Mouse (Mus musculus): ENCODE data around the gene Ripor2. TPM values are rescaled to one million over a fixed set of nuclear protein-coding genes. Genes with fewer than 3 reads are reported as not detected.
A peak's percentile ranks its signal among the peaks of the same experiment; 100 is the strongest.

The Ripor2 gene
- polyA plus RNA-seq, 1 experiment, result 34.3 TPM

- Histone ChIP-seq H3K27me3 (ENCODE audit: control insufficient read depth, insufficient read depth, low read length) (no peaks in the 10 kb centered on the region), H3K36me3 (ENCODE audit: control insufficient read depth, insufficient read depth, low read length) (no peaks in the 10 kb centered on the region), H3K4me1 (replicated peaks; ENCODE audit: control insufficient read depth, insufficient read depth, low read length) (peaks cover 24% of the 10 kb centered on the region), H3K27ac (ENCODE audit: control insufficient read depth, insufficient read depth, low read length) (no peak overlapping the region), H3K4me3 (ENCODE audit: control insufficient read depth, insufficient read depth, low read length) (no peak overlapping the region)
- no peak for DNase-seq
- TF ChIP-seq CTCF (IDR thresholded peaks at IDR 0.05; ENCODE audit: borderline replicate concordance, control insufficient read depth, extremely low read depth, insufficient read depth, low read length, poor library complexity), result no peak
- TF ChIP-seq POLR2A (IDR thresholded peaks at IDR 0.05; ENCODE audit: control insufficient read depth, extremely low read depth, insufficient read depth, low read length, poor library complexity), result no peak
- WGBS, result 99% methylated on average over 5 of the region's 5 CpGs
Measured at GRCm38 (mm10) chr13:24610883-24611282, 28.9 kb downstream of the Ripor2 start.

- no peak for TF ChIP-seq CTCF (IDR thresholded peaks at IDR 0.05; ENCODE audit: borderline replicate concordance, control insufficient read depth, extremely low read depth, insufficient read depth, low read length, poor library complexity)
- TF ChIP-seq POLR2A (IDR thresholded peaks at IDR 0.05; ENCODE audit: control insufficient read depth, extremely low read depth, insufficient read depth, low read length, poor library complexity), result no peak
- peak overlapping the region; percentile 37; the same call in 1 of the 2 replicates for H3K27ac ChIP-seq (ENCODE audit: control insufficient read depth, insufficient read depth, low read length)
- no peak overlapping the region for H3K4me3 ChIP-seq (ENCODE audit: control insufficient read depth, insufficient read depth, low read length)
- no peaks in the 10 kb centered on the region for H3K36me3 ChIP-seq (ENCODE audit: control insufficient read depth, insufficient read depth, low read length)
- peaks cover 38% of the 10 kb centered on the region for H3K4me1 ChIP-seq (replicated peaks; ENCODE audit: control insufficient read depth, insufficient read depth, low read length)
- no peak for DNase-seq
- H3K27me3 ChIP-seq (ENCODE audit: control insufficient read depth, insufficient read depth, low read length), result no peaks in the 10 kb centered on the region
- WGBS, result 82% methylated on average over 6 of the region's 6 CpGs
Measured at GRCm38 (mm10) chr13:24613031-24613430, 31.0 kb downstream of the Ripor2 start.

GRCm38 (mm10) chr13:24613433-24613832 is 31.4 kb downstream of the Ripor2 start:
- H3K27ac ChIP-seq (ENCODE audit: control insufficient read depth, insufficient read depth, low read length), result peak overlapping the region; percentile 50; the same call in 1 of the 2 replicates
- no peaks in the 10 kb centered on the region for H3K27me3 ChIP-seq (ENCODE audit: control insufficient read depth, insufficient read depth, low read length)
- H3K36me3 ChIP-seq (ENCODE audit: control insufficient read depth, insufficient read depth, low read length), result no peaks in the 10 kb centered on the region
- H3K4me1 ChIP-seq (replicated peaks; ENCODE audit: control insufficient read depth, insufficient read depth, low read length), result peaks cover 41% of the 10 kb centered on the region
- H3K4me3 ChIP-seq (ENCODE audit: control insufficient read depth, insufficient read depth, low read length), result no peak overlapping the region
- TF ChIP-seq POLR2A (IDR thresholded peaks at IDR 0.05; ENCODE audit: control insufficient read depth, extremely low read depth, insufficient read depth, low read length, poor library complexity) (no peak), CTCF (IDR thresholded peaks at IDR 0.05; ENCODE audit: borderline replicate concordance, control insufficient read depth, extremely low read depth, insufficient read depth, low read length, poor library complexity) (no peak)
- WGBS, result 12% methylated on average over 3 of the region's 3 CpGs
- peak; percentile 32 for DNase-seq

- peak overlapping the region; percentile 86 for H3K27ac ChIP-seq (ENCODE audit: control insufficient read depth, insufficient read depth, low read length)
- H3K36me3 ChIP-seq (ENCODE audit: control insufficient read depth, insufficient read depth, low read length), result no peaks in the 10 kb centered on the region
- peaks cover 43% of the 10 kb centered on the region for H3K4me1 ChIP-seq (replicated peaks; ENCODE audit: control insufficient read depth, insufficient read depth, low read length)
- H3K27me3 ChIP-seq (ENCODE audit: control insufficient read depth, insufficient read depth, low read length), result no peaks in the 10 kb centered on the region
- 7% methylated on average over 10 of the region's 10 CpGs for WGBS
- DNase-seq, result peak; percentile 63
- no peak for TF ChIP-seq CTCF (IDR thresholded peaks at IDR 0.05; ENCODE audit: borderline replicate concordance, control insufficient read depth, extremely low read depth, insufficient read depth, low read length, poor library complexity)
- TF ChIP-seq POLR2A (IDR thresholded peaks at IDR 0.05; ENCODE audit: control insufficient read depth, extremely low read depth, insufficient read depth, low read length, poor library complexity), result peak; percentile 23; the same call in 1 of the 2 replicates
- peak overlapping the region; percentile 59 for H3K4me3 ChIP-seq (ENCODE audit: control insufficient read depth, insufficient read depth, low read length)
Measured at GRCm38 (mm10) chr13:24613927-24614780, 32.2 kb downstream of the Ripor2 start.

GRCm38 (mm10) chr13:24615921-24616565 is 34.1 kb downstream of the Ripor2 start:
- Histone ChIP-seq H3K4me3 (ENCODE audit: control insufficient read depth, insufficient read depth, low read length) (peak overlapping the region; percentile 12), H3K27ac (ENCODE audit: control insufficient read depth, insufficient read depth, low read length) (peak overlapping the region; percentile 71), H3K36me3 (ENCODE audit: control insufficient read depth, insufficient read depth, low read length) (no peaks in the 10 kb centered on the region), H3K4me1 (replicated peaks; ENCODE audit: control insufficient read depth, insufficient read depth, low read length) (peaks cover 51% of the 10 kb centered on the region), H3K27me3 (ENCODE audit: control insufficient read depth, insufficient read depth, low read length) (no peaks in the 10 kb centered on the region)
- DNase-seq, result no peak
- no peak for TF ChIP-seq POLR2A (IDR thresholded peaks at IDR 0.05; ENCODE audit: control insufficient read depth, extremely low read depth, insufficient read depth, low read length, poor library complexity)
- TF ChIP-seq CTCF (IDR thresholded peaks at IDR 0.05; ENCODE audit: borderline replicate concordance, control insufficient read depth, extremely low read depth, insufficient read depth, low read length, poor library complexity), result peak; percentile 69; the same call in 1 of the 2 replicates
- 40% methylated on average over 9 of the region's 9 CpGs for WGBS

- H3K36me3 ChIP-seq (ENCODE audit: control insufficient read depth, insufficient read depth, low read length), result no peaks in the 10 kb centered on the region
- H3K27ac ChIP-seq (ENCODE audit: control insufficient read depth, insufficient read depth, low read length), result peak overlapping the region; percentile 71
- TF ChIP-seq POLR2A (IDR thresholded peaks at IDR 0.05; ENCODE audit: control insufficient read depth, extremely low read depth, insufficient read depth, low read length, poor library complexity) (no peak), CTCF (IDR thresholded peaks at IDR 0.05; ENCODE audit: borderline replicate concordance, control insufficient read depth, extremely low read depth, insufficient read depth, low read length, poor library complexity) (no peak)
- peak overlapping the region; percentile 12 for H3K4me3 ChIP-seq (ENCODE audit: control insufficient read depth, insufficient read depth, low read length)
- H3K4me1 ChIP-seq (replicated peaks; ENCODE audit: control insufficient read depth, insufficient read depth, low read length), result peaks cover 51% of the 10 kb centered on the region
- no peak for DNase-seq
- WGBS, result 73% methylated on average over 8 of the region's 8 CpGs
- H3K27me3 ChIP-seq (ENCODE audit: control insufficient read depth, insufficient read depth, low read length), result no peaks in the 10 kb centered on the region
Measured at GRCm38 (mm10) chr13:24616645-24617044, 34.7 kb downstream of the Ripor2 start.
